Mouse (Mus musculus) urinary bladder, postnatal 36 days (tissue): Measurements from ENCODE around the gene Tcp11x2.

Source experiments
- DNase-seq, 2 experiments: peaks; one replicate each; pipeline ENCODE4 v3.0.0; 2022; ENCODE audit warnings: low spot score in 2 of 2, mixed read lengths in 1 of 2

Gene Tcp11x2

GRCm38 (mm10) chrX:135693633-135694032 is at the start of gene Tcp11x2:
Tcp11x2 (minus strand) TSS chrX:135693790.
- DNase-seq, result no peak

GRCm38 (mm10) chrX:135743056-135743355 is 49.4 kb upstream of the Tcp11x2 start:
- no peak for DNase-seq

- DNase-seq, result peak; percentile 78 to 83
Observed at GRCm38 (mm10) chrX:135742304-135743055, 48.9 kb upstream of the Tcp11x2 start, which contains the start of the genes Armcx5 and Gprasp1. Armcx5 (plus strand) TSS chrX:135742733. Gprasp1 (plus strand) TSS chrX:135742733.

GRCm38 (mm10) chrX:135738730-135739520 is 45.3 kb upstream of the Tcp11x2 start:
- DNase-seq, result no peak

GRCm38 (mm10) chrX:135725161-135725560 is 31.6 kb upstream of the Tcp11x2 start, which contains the start of gene Tmsb15a:
Tmsb15a (minus strand) TSS chrX:135725261.
- no peak for DNase-seq

- DNase-seq, result no peak
Observed at GRCm38 (mm10) chrX:135712845-135713244, 19.3 kb upstream of the Tcp11x2 start.

- no peak for DNase-seq
Observed at GRCm38 (mm10) chrX:135704349-135704748, 10.8 kb upstream of the Tcp11x2 start.

- DNase-seq, result no peak
Observed at GRCm38 (mm10) chrX:135703111-135703510, 9.5 kb upstream of the Tcp11x2 start.

GRCm38 (mm10) chrX:135687802-135688201 is 5.8 kb downstream of the Tcp11x2 start:
- DNase-seq, result no peak

GRCm38 (mm10) chrX:135681858-135682257 is 11.7 kb downstream of the Tcp11x2 start:
- no peak for DNase-seq

GRCm38 (mm10) chrX:135652173-135652772 is 41.3 kb downstream of the Tcp11x2 start:
- no peak for DNase-seq

GRCm38 (mm10) chrX:135627605-135628004 is 66.0 kb downstream of the Tcp11x2 start, which contains the start of gene Prame:
Prame (minus strand) TSS chrX:135627705.
- DNase-seq, result no peak
